Mouse (Mus musculus): ENCODE measurements around the gene Efna2. TPM values are rescaled to one million over a fixed set of nuclear protein-coding genes. Genes with fewer than 3 reads are reported as not detected.

Efna2 gene
- polyA plus RNA-seq, 1 experiment from 2014 or later: 20.6 TPM

GRCm38 (mm10) chr10:80137626-80138552, 41.4 kb upstream of the Efna2 start:
- no peak for DNase-seq (ENCODE audit: low spot score)
- H3K4me3 ChIP-seq: peak overlapping the region; percentile 83
- peaks cover 58% of the 10 kb centered on the region for H3K27me3 ChIP-seq (ENCODE audit: insufficient read depth, poor library complexity, severe bottlenecking)
- H3K9me3 ChIP-seq: no peaks in the 10 kb centered on the region
- H3K4me1 ChIP-seq: peaks cover 63% of the 10 kb centered on the region
- H3K27ac ChIP-seq: peak overlapping the region; percentile 87
- H3K36me3 ChIP-seq: peaks cover 21% of the 10 kb centered on the region; the same call in 1 of the 2 replicates
- 4% methylated on average over 29 of the region's 33 CpGs for WGBS

- Histone ChIP-seq H3K27me3 (ENCODE audit: insufficient read depth, poor library complexity, severe bottlenecking) (peaks cover 55% of the 10 kb centered on the region), H3K4me3 (peak within 1 kb of the TSS; percentile 83), H3K4me1 (peaks cover 63% of the 10 kb centered on the region), H3K27ac (peak within 1 kb of the TSS; percentile 87), H3K36me3 (peaks cover 25% of the 10 kb centered on the region), H3K9me3 (no peaks in the 10 kb centered on the region)
- no peak for DNase-seq (ENCODE audit: low spot score)
- 1% methylated on average over 92 of the region's 94 CpGs for WGBS
These were observed 40.5 kb upstream of the Efna2 start, which contains the start of gene Atp5d for GRCm38 (mm10) chr10:80138553-80139438. Atp5d (plus strand) TSS chr10:80138632.

GRCm38 (mm10) chr10:80139439-80139775, 39.9 kb upstream of the Efna2 start:
- 2% methylated on average over 10 of the region's 10 CpGs for WGBS
- peak overlapping the region; percentile 83 for H3K4me3 ChIP-seq
- no peaks in the 10 kb centered on the region for H3K9me3 ChIP-seq
- peaks cover 64% of the 10 kb centered on the region for H3K4me1 ChIP-seq
- peaks cover 48% of the 10 kb centered on the region for H3K27me3 ChIP-seq (ENCODE audit: insufficient read depth, poor library complexity, severe bottlenecking)
- peak overlapping the region; percentile 87 for H3K27ac ChIP-seq
- H3K36me3 ChIP-seq: peaks cover 25% of the 10 kb centered on the region
- DNase-seq (ENCODE audit: low spot score): no peak

GRCm38 (mm10) chr10:80139975-80140665, 39.2 kb upstream of the Efna2 start:
- WGBS: 74% methylated on average over 11 of the region's 11 CpGs
- H3K4me1 ChIP-seq: peaks cover 66% of the 10 kb centered on the region
- H3K4me3 ChIP-seq: no peak overlapping the region
- peaks cover 28% of the 10 kb centered on the region for H3K36me3 ChIP-seq
- H3K27ac ChIP-seq: 0 out of 2 replicates have a peak overlapping the region, but pooled peaks have one; percentile 87
- no peak for DNase-seq (ENCODE audit: low spot score)
- peaks cover 41% of the 10 kb centered on the region for H3K27me3 ChIP-seq (ENCODE audit: insufficient read depth, poor library complexity, severe bottlenecking)
- no peaks in the 10 kb centered on the region for H3K9me3 ChIP-seq

GRCm38 (mm10) chr10:80140666-80141035, 38.6 kb upstream of the Efna2 start, which contains the start of gene Cbarp:
Cbarp (minus strand) TSS chr10:80140835.
- Histone ChIP-seq H3K36me3 (peaks cover 30% of the 10 kb centered on the region), H3K9me3 (no peaks in the 10 kb centered on the region), H3K27ac (peak within 1 kb of the TSS; percentile 94), H3K4me3 (peak within 1 kb of the TSS; percentile 85), H3K27me3 (ENCODE audit: insufficient read depth, poor library complexity, severe bottlenecking) (peaks cover 36% of the 10 kb centered on the region), H3K4me1 (peaks cover 70% of the 10 kb centered on the region)
- WGBS: 73% methylated on average over 10 of the region's 10 CpGs
- DNase-seq (ENCODE audit: low spot score): no peak

- peak; percentile 98 for DNase-seq (ENCODE audit: low spot score)
- Histone ChIP-seq H3K4me3 (peak overlapping the region; percentile 85), H3K27me3 (ENCODE audit: insufficient read depth, poor library complexity, severe bottlenecking) (peaks cover 30% of the 10 kb centered on the region), H3K36me3 (peaks cover 31% of the 10 kb centered on the region), H3K9me3 (no peaks in the 10 kb centered on the region), H3K27ac (peak overlapping the region; percentile 94), H3K4me1 (peaks cover 74% of the 10 kb centered on the region)
- under 1% methylated on average over 29 of the region's 29 CpGs for WGBS
These were observed 38.0 kb upstream of the Efna2 start for GRCm38 (mm10) chr10:80141243-80141642.

- Histone ChIP-seq H3K36me3 (peaks cover 38% of the 10 kb centered on the region), H3K4me1 (peaks cover 74% of the 10 kb centered on the region)
These were observed 37.3 kb upstream of the Efna2 start for GRCm38 (mm10) chr10:80141786-80142529.

GRCm38 (mm10) chr10:80142530-80142925, 36.8 kb upstream of the Efna2 start:
- H3K9me3 ChIP-seq: no peaks in the 10 kb centered on the region
- H3K27ac ChIP-seq: peak overlapping the region; percentile 94
- H3K36me3 ChIP-seq: peaks cover 38% of the 10 kb centered on the region
- peaks cover 17% of the 10 kb centered on the region for H3K27me3 ChIP-seq (ENCODE audit: insufficient read depth, poor library complexity, severe bottlenecking)
- peaks cover 74% of the 10 kb centered on the region for H3K4me1 ChIP-seq
- H3K4me3 ChIP-seq: peak overlapping the region; percentile 85
- DNase-seq (ENCODE audit: low spot score): no peak
- under 1% methylated on average over 15 of the region's 15 CpGs for WGBS

More at GRCm38 (mm10) chr10:80141786-80142529, 37.3 kb upstream of the Efna2 start:
- peak overlapping the region; percentile 94 for H3K27ac ChIP-seq
- H3K27me3 ChIP-seq (ENCODE audit: insufficient read depth, poor library complexity, severe bottlenecking): peaks cover 23% of the 10 kb centered on the region
- WGBS: under 1% methylated on average over 43 of the region's 43 CpGs
- H3K9me3 ChIP-seq: no peaks in the 10 kb centered on the region
- peak overlapping the region; percentile 85 for H3K4me3 ChIP-seq
- peak; percentile 99 for DNase-seq (ENCODE audit: low spot score)

GRCm38 (mm10) chr10:80143664-80144063, 35.6 kb upstream of the Efna2 start:
- Histone ChIP-seq H3K4me3 (peak overlapping the region; percentile 30; the same call in 1 of the 2 replicates), H3K9me3 (no peaks in the 10 kb centered on the region), H3K27me3 (ENCODE audit: insufficient read depth, poor library complexity, severe bottlenecking) (peaks cover 6% of the 10 kb centered on the region), H3K36me3 (peaks cover 38% of the 10 kb centered on the region), H3K27ac (no peak overlapping the region), H3K4me1 (peaks cover 71% of the 10 kb centered on the region)
- no peak for DNase-seq (ENCODE audit: low spot score)
- 96% methylated on average over 7 of the region's 7 CpGs for WGBS

- H3K9me3 ChIP-seq: no peaks in the 10 kb centered on the region
- peaks cover 66% of the 10 kb centered on the region for H3K4me1 ChIP-seq
- WGBS: 92% methylated on average over 12 of the region's 12 CpGs
- peaks cover 38% of the 10 kb centered on the region for H3K36me3 ChIP-seq
- no peak overlapping the region for H3K27ac ChIP-seq
- no peak for DNase-seq (ENCODE audit: low spot score)
- peak overlapping the region; percentile 30; the same call in 1 of the 2 replicates for H3K4me3 ChIP-seq
- H3K27me3 ChIP-seq (ENCODE audit: insufficient read depth, poor library complexity, severe bottlenecking): peaks cover 4% of the 10 kb centered on the region; the same call in 1 of the 2 replicates
These were observed 35.1 kb upstream of the Efna2 start for GRCm38 (mm10) chr10:80144159-80144558.

GRCm38 (mm10) chr10:80144864-80145838, 34.1 kb upstream of the Efna2 start:
- Histone ChIP-seq H3K27me3 (ENCODE audit: insufficient read depth, poor library complexity, severe bottlenecking) (no peaks in the 10 kb centered on the region), H3K27ac (peak overlapping the region; percentile 99), H3K36me3 (peaks cover 45% of the 10 kb centered on the region), H3K4me3 (peak overlapping the region; percentile 98; the same call in 1 of the 2 replicates), H3K4me1 (peaks cover 60% of the 10 kb centered on the region), H3K9me3 (no peaks in the 10 kb centered on the region)
- 73% methylated on average over 20 of the region's 20 CpGs for WGBS
- no peak for DNase-seq (ENCODE audit: low spot score)
